Mouse (Mus musculus) kidney, adult 2 months (tissue): Measurements from ENCODE around the gene Gpr12.

Source experiments
- CTCF ChIP-seq: fragments of 200-500 bp; conservative IDR thresholded peaks from 2 replicates; pipeline ENCODE4 v1.5.1; 2011; ENCODE audit warnings: low read depth, mild to moderate bottlenecking, control low read depth, low read length, moderate library complexity, mixed read lengths; ENCODE audit not compliant: insufficient read depth, insufficient read length
- POLR2A ChIP-seq: fragments of 200-500 bp; IDR thresholded peaks from one replicate; pipeline ENCODE4 v1.6.1; 2011; ENCODE audit warnings: low read depth, low read length, control low read depth

DNA sequence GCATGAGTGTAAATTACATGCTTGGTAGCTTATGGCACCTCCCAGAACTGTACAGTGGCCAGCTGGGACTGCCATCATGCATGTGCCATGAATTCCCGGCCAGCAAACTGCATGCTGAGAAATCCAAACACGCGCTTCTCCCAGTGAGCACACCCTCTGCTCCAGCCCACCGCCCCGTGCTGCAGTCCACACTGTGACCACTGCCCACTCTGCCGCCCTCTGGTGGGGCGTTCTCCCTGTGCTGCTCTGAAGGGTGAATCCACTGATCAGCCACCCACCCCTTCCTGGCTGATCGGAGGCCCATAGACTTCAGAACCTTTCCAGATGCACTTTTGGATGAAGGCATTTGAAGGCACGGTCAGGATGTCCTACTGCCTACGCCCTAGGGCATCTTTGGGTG is 44.6 kb upstream of the Gpr12 start:
- no peak for TF ChIP-seq CTCF
- no peak for TF ChIP-seq POLR2A
